Mouse (Mus musculus): ENCODE measurements at regions not wholly inside any gene's neighbourhood (a gene's known extent, or its start where the extent isn't known, plus 50 kb on each side); places are given as distances from the start of the nearest gene placed in this dataset.

GRCm38 (mm10) chr3:56980593-56981304 lies 321.0 kb downstream of the Tm4sf1 start:
- WGBS = 65% methylated on average over 3 of the region's 3 CpGs
- Histone ChIP-seq H3K4me1 (ENCODE audit: control insufficient read depth, insufficient read depth) (no peaks in the 10 kb centered on the region), H3K27me3 (ENCODE audit: control insufficient read depth, insufficient read depth, low read length) (no peaks in the 10 kb centered on the region), H3K9ac (replicated peaks; ENCODE audit: low read depth, low read length) (no peak overlapping the region), H3K4me3 (ENCODE audit: low read depth, low read length) (no peak overlapping the region), H3K36me3 (replicated peaks; ENCODE audit: control insufficient read depth, insufficient read depth, low read length) (no peaks in the 10 kb centered on the region), H3K4me2 (ENCODE audit: low read depth, low read length) (no peak overlapping the region), H3K9me3 (replicated peaks; ENCODE audit: control insufficient read depth, low read length) (no peaks in the 10 kb centered on the region), H3K27ac (ENCODE audit: low read depth) (no peak overlapping the region)
- TF ChIP-seq CTCF (IDR thresholded peaks at IDR 0.05; ENCODE audit: low read depth) (no peak), EP300 (IDR thresholded peaks at IDR 0.05; ENCODE audit: low read depth) (no peak)
- DNase-seq (ENCODE audit: low spot score) (no peak), ATAC-seq (ENCODE audit: insufficient read depth, low read depth) (no peak)

GRCm38 (mm10) chr3:56966008-56966407 lies 335.8 kb downstream of the Tm4sf1 start:
- H3K4me3 ChIP-seq (ENCODE audit: low read depth, low read length) = no peak overlapping the region
- H3K9ac ChIP-seq (replicated peaks; ENCODE audit: low read depth, low read length) = no peak overlapping the region
- no peak overlapping the region for H3K27ac ChIP-seq (ENCODE audit: low read depth)
- no peaks in the 10 kb centered on the region for H3K27me3 ChIP-seq (ENCODE audit: control insufficient read depth, insufficient read depth, low read length)
- ATAC-seq (ENCODE audit: insufficient read depth, low read depth) (no peak), DNase-seq (ENCODE audit: low spot score) (no peak)
- H3K4me2 ChIP-seq (ENCODE audit: low read depth, low read length) = no peak overlapping the region
- no peaks in the 10 kb centered on the region for H3K9me3 ChIP-seq (replicated peaks; ENCODE audit: control insufficient read depth, low read length)
- no peaks in the 10 kb centered on the region for H3K36me3 ChIP-seq (replicated peaks; ENCODE audit: control insufficient read depth, insufficient read depth, low read length)
- WGBS = 47% methylated on average over 1 of the region's 1 CpGs
- no peaks in the 10 kb centered on the region for H3K4me1 ChIP-seq (ENCODE audit: control insufficient read depth, insufficient read depth)
- no peak for TF ChIP-seq CTCF (IDR thresholded peaks at IDR 0.05; ENCODE audit: low read depth)
- TF ChIP-seq EP300 (IDR thresholded peaks at IDR 0.05; ENCODE audit: low read depth) = no peak

- no peak overlapping the region for H3K4me3 ChIP-seq (ENCODE audit: low read depth, low read length)
- TF ChIP-seq CTCF (IDR thresholded peaks at IDR 0.05; ENCODE audit: low read depth) (no peak), EP300 (IDR thresholded peaks at IDR 0.05; ENCODE audit: low read depth) (no peak)
- WGBS = 70% methylated on average over 2 of the region's 2 CpGs
These were observed 336.3 kb downstream of the Tm4sf1 start for GRCm38 (mm10) chr3:56965444-56965843.

GRCm38 (mm10) chr3:56964156-56964555 lies 337.6 kb downstream of the Tm4sf1 start:
- ATAC-seq (ENCODE audit: insufficient read depth, low read depth) (no peak), DNase-seq (ENCODE audit: low spot score) (no peak)
- Histone ChIP-seq H3K9ac (replicated peaks; ENCODE audit: low read depth, low read length) (no peak overlapping the region), H3K4me3 (ENCODE audit: low read depth, low read length) (no peak overlapping the region), H3K27ac (ENCODE audit: low read depth) (no peak overlapping the region), H3K36me3 (replicated peaks; ENCODE audit: control insufficient read depth, insufficient read depth, low read length) (no peaks in the 10 kb centered on the region), H3K27me3 (ENCODE audit: control insufficient read depth, insufficient read depth, low read length) (no peaks in the 10 kb centered on the region), H3K4me1 (ENCODE audit: control insufficient read depth, insufficient read depth) (no peaks in the 10 kb centered on the region), H3K9me3 (replicated peaks; ENCODE audit: control insufficient read depth, low read length) (no peaks in the 10 kb centered on the region), H3K4me2 (ENCODE audit: low read depth, low read length) (no peak overlapping the region)
- WGBS = 76% methylated on average over 3 of the region's 3 CpGs
- TF ChIP-seq EP300 (IDR thresholded peaks at IDR 0.05; ENCODE audit: low read depth) (no peak), CTCF (IDR thresholded peaks at IDR 0.05; ENCODE audit: low read depth) (no peak)

More at GRCm38 (mm10) chr3:56965444-56965843, 336.3 kb downstream of the Tm4sf1 start:
- Histone ChIP-seq H3K27ac (ENCODE audit: low read depth) (no peak overlapping the region), H3K4me1 (ENCODE audit: control insufficient read depth, insufficient read depth) (no peaks in the 10 kb centered on the region), H3K4me2 (ENCODE audit: low read depth, low read length) (no peak overlapping the region), H3K27me3 (ENCODE audit: control insufficient read depth, insufficient read depth, low read length) (no peaks in the 10 kb centered on the region), H3K9me3 (replicated peaks; ENCODE audit: control insufficient read depth, low read length) (no peaks in the 10 kb centered on the region), H3K36me3 (replicated peaks; ENCODE audit: control insufficient read depth, insufficient read depth, low read length) (no peaks in the 10 kb centered on the region), H3K9ac (replicated peaks; ENCODE audit: low read depth, low read length) (no peak overlapping the region)
- no peak for DNase-seq (ENCODE audit: low spot score)
- no peak for ATAC-seq (ENCODE audit: insufficient read depth, low read depth)

GRCm38 (mm10) chr3:56963251-56963650 lies 338.5 kb downstream of the Tm4sf1 start:
- no peaks in the 10 kb centered on the region for H3K4me1 ChIP-seq (ENCODE audit: control insufficient read depth, insufficient read depth)
- H3K4me3 ChIP-seq (ENCODE audit: low read depth, low read length) = no peak overlapping the region
- DNase-seq (ENCODE audit: low spot score) = no peak
- H3K4me2 ChIP-seq (ENCODE audit: low read depth, low read length) = no peak overlapping the region
- no peak overlapping the region for H3K27ac ChIP-seq (ENCODE audit: low read depth)
- no peaks in the 10 kb centered on the region for H3K9me3 ChIP-seq (replicated peaks; ENCODE audit: control insufficient read depth, low read length)
- H3K27me3 ChIP-seq (ENCODE audit: control insufficient read depth, insufficient read depth, low read length) = no peaks in the 10 kb centered on the region
- WGBS = 68% methylated on average over 3 of the region's 3 CpGs
- H3K36me3 ChIP-seq (replicated peaks; ENCODE audit: control insufficient read depth, insufficient read depth, low read length) = no peaks in the 10 kb centered on the region
- H3K9ac ChIP-seq (replicated peaks; ENCODE audit: low read depth, low read length) = no peak overlapping the region
- no peak for ATAC-seq (ENCODE audit: insufficient read depth, low read depth)
- no peak for TF ChIP-seq CTCF (IDR thresholded peaks at IDR 0.05; ENCODE audit: low read depth)
- no peak for TF ChIP-seq EP300 (IDR thresholded peaks at IDR 0.05; ENCODE audit: low read depth)
